Mouse (Mus musculus): Measurements from ENCODE around the gene Vwa8. TPM values are rescaled to one million over a fixed set of nuclear protein-coding genes. Genes with fewer than 3 reads are reported as not detected.
A peak's percentile ranks its signal among the peaks of the same experiment; 100 is the strongest.
"Not testable (repeated sequence)": the region's sequence is repeated elsewhere in the genome, so short reads cannot be mapped to it uniquely, and the experiment has no call there.

The Vwa8 gene
- polyA plus RNA-seq, 1 experiment from 2014 or later, result 14.5 TPM

DNA sequence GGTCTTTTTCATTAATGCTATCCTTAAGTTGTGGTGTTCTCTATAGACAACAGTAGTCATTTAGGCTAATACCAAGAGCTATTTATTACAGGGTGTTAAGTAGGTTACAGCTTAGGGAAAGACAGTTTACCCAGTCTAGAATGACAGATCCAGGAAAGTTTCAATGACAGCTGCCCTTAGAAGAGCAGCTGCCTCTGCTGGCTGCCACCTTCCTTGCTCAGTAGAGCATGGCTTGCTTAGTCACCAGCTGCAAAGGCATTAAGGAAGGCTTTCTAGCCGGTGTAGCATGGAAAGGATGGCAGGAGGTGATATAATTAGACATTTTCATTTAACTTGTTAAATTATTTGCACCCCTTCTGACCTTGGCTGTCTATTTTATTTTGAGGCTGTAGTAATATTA is 123.6 kb downstream of the Vwa8 start:
- no peak overlapping the region for H3K4me2 ChIP-seq
- H3K27me3 ChIP-seq (ENCODE audit: control insufficient read depth, insufficient read depth, low read length), result no peaks in the 10 kb centered on the region
- WGBS (ENCODE audit: insufficient replicate concordance), result 69% methylated on average over 1 of the region's 1 CpGs
- no peaks in the 10 kb centered on the region for H3K36me3 ChIP-seq (ENCODE audit: control insufficient read depth, insufficient read depth, low read length)
- no peak for ATAC-seq (replicated peaks; ENCODE audit: insufficient number of reproducible peaks, low FRiP score, low TSS enrichment)
- H3K4me3 ChIP-seq (ENCODE audit: low read depth, low read length), result no peak overlapping the region
- no peak overlapping the region for H3K27ac ChIP-seq (ENCODE audit: low read depth, low read length)
- no peaks in the 10 kb centered on the region for H3K4me1 ChIP-seq (ENCODE audit: control insufficient read depth, insufficient read depth, low read length)
- no peaks in the 10 kb centered on the region for H3K9me3 ChIP-seq (replicated peaks; ENCODE audit: control insufficient read depth, low read length)
- H3K9ac ChIP-seq (ENCODE audit: low read depth, low read length), result no peak overlapping the region

DNA sequence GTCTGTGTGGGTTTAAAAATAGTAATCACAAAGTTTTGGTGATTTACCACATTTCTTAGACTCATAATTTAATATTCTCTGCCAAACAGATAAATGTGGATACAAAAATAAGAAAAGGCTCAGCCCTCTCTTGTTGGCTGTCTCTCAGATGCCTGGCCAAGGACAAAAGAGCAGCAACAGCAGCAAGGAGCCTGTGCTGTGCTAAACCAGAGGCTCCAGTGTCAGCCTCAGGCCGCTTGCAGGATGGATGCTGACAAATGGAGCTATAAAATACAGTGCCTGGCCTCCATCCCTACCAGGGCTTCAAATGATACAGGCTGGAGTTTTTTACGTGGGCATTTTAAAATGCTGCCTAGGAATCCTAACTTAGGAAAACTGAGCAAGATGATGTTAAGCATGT is 134.3 kb downstream of the Vwa8 start:
- WGBS (ENCODE audit: insufficient replicate concordance), result 53% methylated on average over 2 of the region's 2 CpGs
- H3K27ac ChIP-seq (ENCODE audit: low read depth, low read length), result 0 out of 2 replicates have a peak overlapping the region, but pooled peaks have one; percentile 10
- ATAC-seq (replicated peaks; ENCODE audit: insufficient number of reproducible peaks, low FRiP score, low TSS enrichment), result no peak

GRCm38 (mm10) chr14:78984296-78984695 is 135.4 kb downstream of the Vwa8 start:
- 43% methylated on average over 2 of the region's 2 CpGs for WGBS (ENCODE audit: insufficient replicate concordance)

More for the DNA sequence above, 134.3 kb downstream of the Vwa8 start:
- Histone ChIP-seq H3K36me3 (ENCODE audit: control insufficient read depth, insufficient read depth, low read length) (no peaks in the 10 kb centered on the region), H3K4me3 (ENCODE audit: low read depth, low read length) (no peak overlapping the region), H3K4me2 (no peak overlapping the region), H3K9ac (ENCODE audit: low read depth, low read length) (no peak overlapping the region), H3K9me3 (replicated peaks; ENCODE audit: control insufficient read depth, low read length) (no peaks in the 10 kb centered on the region), H3K27me3 (ENCODE audit: control insufficient read depth, insufficient read depth, low read length) (no peaks in the 10 kb centered on the region), H3K4me1 (ENCODE audit: control insufficient read depth, insufficient read depth, low read length) (peaks cover 13% of the 10 kb centered on the region)

GRCm38 (mm10) chr14:78987543-78987942 is 138.7 kb downstream of the Vwa8 start:
- Histone ChIP-seq H3K27ac (ENCODE audit: low read depth, low read length) (no peak overlapping the region), H3K4me1 (ENCODE audit: control insufficient read depth, insufficient read depth, low read length) (peaks cover 13% of the 10 kb centered on the region), H3K9ac (ENCODE audit: low read depth, low read length) (no peak overlapping the region), H3K27me3 (ENCODE audit: control insufficient read depth, insufficient read depth, low read length) (no peaks in the 10 kb centered on the region), H3K4me2 (no peak overlapping the region), H3K9me3 (replicated peaks; ENCODE audit: control insufficient read depth, low read length) (no peaks in the 10 kb centered on the region), H3K4me3 (ENCODE audit: low read depth, low read length) (no peak overlapping the region), H3K36me3 (ENCODE audit: control insufficient read depth, insufficient read depth, low read length) (no peaks in the 10 kb centered on the region)
- WGBS (ENCODE audit: insufficient replicate concordance), result 87% methylated on average over 8 of the region's 8 CpGs
- ATAC-seq (replicated peaks; ENCODE audit: insufficient number of reproducible peaks, low FRiP score, low TSS enrichment), result no peak

More at GRCm38 (mm10) chr14:78984296-78984695, 135.4 kb downstream of the Vwa8 start:
- Histone ChIP-seq H3K4me2 (no peak overlapping the region), H3K9me3 (replicated peaks; ENCODE audit: control insufficient read depth, low read length) (no peaks in the 10 kb centered on the region), H3K9ac (ENCODE audit: low read depth, low read length) (no peak overlapping the region), H3K4me3 (ENCODE audit: low read depth, low read length) (no peak overlapping the region), H3K4me1 (ENCODE audit: control insufficient read depth, insufficient read depth, low read length) (peaks cover 13% of the 10 kb centered on the region), H3K36me3 (ENCODE audit: control insufficient read depth, insufficient read depth, low read length) (no peaks in the 10 kb centered on the region), H3K27ac (ENCODE audit: low read depth, low read length) (peak overlapping the region; percentile 70), H3K27me3 (ENCODE audit: control insufficient read depth, insufficient read depth, low read length) (no peaks in the 10 kb centered on the region)
- no peak for ATAC-seq (replicated peaks; ENCODE audit: insufficient number of reproducible peaks, low FRiP score, low TSS enrichment)

- no peak overlapping the region for H3K4me3 ChIP-seq (ENCODE audit: low read depth, low read length)
- H3K36me3 ChIP-seq (ENCODE audit: control insufficient read depth, insufficient read depth, low read length), result no peaks in the 10 kb centered on the region
- H3K4me1 ChIP-seq (ENCODE audit: control insufficient read depth, insufficient read depth, low read length), result no peaks in the 10 kb centered on the region
- no peak overlapping the region for H3K27ac ChIP-seq (ENCODE audit: low read depth, low read length)
- no peaks in the 10 kb centered on the region for H3K9me3 ChIP-seq (replicated peaks; ENCODE audit: control insufficient read depth, low read length)
- no peak overlapping the region for H3K9ac ChIP-seq (ENCODE audit: low read depth, low read length)
- H3K27me3 ChIP-seq (ENCODE audit: control insufficient read depth, insufficient read depth, low read length), result no peaks in the 10 kb centered on the region
- no peak overlapping the region for H3K4me2 ChIP-seq
- 64% methylated on average over 4 of the region's 4 CpGs for WGBS (ENCODE audit: insufficient replicate concordance)
- no peak for ATAC-seq (replicated peaks; ENCODE audit: insufficient number of reproducible peaks, low FRiP score, low TSS enrichment)
Observed at GRCm38 (mm10) chr14:78992456-78992855, 143.6 kb downstream of the Vwa8 start.

DNA sequence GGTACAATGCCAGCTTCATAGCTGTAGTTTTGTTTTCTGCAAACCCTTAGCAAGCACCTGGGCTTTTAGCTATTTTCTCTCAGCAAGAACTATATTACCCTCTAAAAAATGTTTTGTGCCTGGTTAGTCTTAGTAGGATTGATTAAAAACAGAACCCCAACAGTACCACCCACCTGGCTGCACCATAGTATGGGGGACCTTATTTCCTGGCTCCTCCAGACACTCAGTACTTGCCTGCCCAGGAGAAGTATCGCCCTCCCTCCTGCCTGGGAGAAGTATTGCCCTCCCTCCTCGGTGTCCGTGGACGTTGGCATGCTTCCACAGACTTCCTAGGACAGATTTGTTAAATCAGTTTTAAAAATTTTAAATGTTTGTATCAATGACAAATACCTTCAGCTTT is 144.7 kb downstream of the Vwa8 start:
- ATAC-seq (replicated peaks; ENCODE audit: insufficient number of reproducible peaks, low FRiP score, low TSS enrichment), result no peak
- WGBS (ENCODE audit: insufficient replicate concordance), result 79% methylated on average over 4 of the region's 4 CpGs
- no peaks in the 10 kb centered on the region for H3K4me1 ChIP-seq (ENCODE audit: control insufficient read depth, insufficient read depth, low read length)
- H3K9ac ChIP-seq (ENCODE audit: low read depth, low read length), result no peak overlapping the region
- no peaks in the 10 kb centered on the region for H3K36me3 ChIP-seq (ENCODE audit: control insufficient read depth, insufficient read depth, low read length)
- H3K4me2 ChIP-seq, result no peak overlapping the region
- no peak overlapping the region for H3K4me3 ChIP-seq (ENCODE audit: low read depth, low read length)
- no peaks in the 10 kb centered on the region for H3K9me3 ChIP-seq (replicated peaks; ENCODE audit: control insufficient read depth, low read length)
- no peak overlapping the region for H3K27ac ChIP-seq (ENCODE audit: low read depth, low read length)
- H3K27me3 ChIP-seq (ENCODE audit: control insufficient read depth, insufficient read depth, low read length), result no peaks in the 10 kb centered on the region

DNA sequence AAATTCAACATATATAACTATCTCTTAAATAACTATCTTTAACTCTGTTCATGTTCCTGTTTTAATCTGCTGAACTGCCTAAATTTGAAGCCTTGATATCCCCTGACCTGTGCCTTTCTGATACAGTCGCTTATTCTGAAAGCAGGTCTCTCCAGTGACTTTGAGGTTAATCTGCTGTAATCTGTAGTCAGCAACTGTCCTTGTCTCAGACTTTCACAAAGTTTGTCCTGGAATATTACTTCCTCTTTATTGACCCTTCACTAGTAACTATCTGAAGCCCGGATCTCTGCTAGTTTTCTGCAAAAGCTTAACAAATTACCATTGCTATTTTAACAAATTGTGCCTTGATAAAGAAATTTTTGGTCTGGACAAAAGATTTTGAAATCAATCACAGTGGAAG is 147.5 kb downstream of the Vwa8 start:
- 86% methylated on average over 2 of the region's 2 CpGs for WGBS (ENCODE audit: insufficient replicate concordance)
- no peak overlapping the region for H3K4me3 ChIP-seq (ENCODE audit: low read depth, low read length)
- no peaks in the 10 kb centered on the region for H3K27me3 ChIP-seq (ENCODE audit: control insufficient read depth, insufficient read depth, low read length)
- H3K27ac ChIP-seq (ENCODE audit: low read depth, low read length), result no peak overlapping the region
- no peak overlapping the region for H3K9ac ChIP-seq (ENCODE audit: low read depth, low read length)
- no peak overlapping the region for H3K4me2 ChIP-seq
- no peaks in the 10 kb centered on the region for H3K36me3 ChIP-seq (ENCODE audit: control insufficient read depth, insufficient read depth, low read length)
- no peak for ATAC-seq (replicated peaks; ENCODE audit: insufficient number of reproducible peaks, low FRiP score, low TSS enrichment)
- H3K4me1 ChIP-seq (ENCODE audit: control insufficient read depth, insufficient read depth, low read length), result no peaks in the 10 kb centered on the region
- H3K9me3 ChIP-seq (replicated peaks; ENCODE audit: control insufficient read depth, low read length), result no peaks in the 10 kb centered on the region

GRCm38 (mm10) chr14:79003576-79003975 is 154.7 kb downstream of the Vwa8 start:
- H3K4me1 ChIP-seq (ENCODE audit: control insufficient read depth, insufficient read depth, low read length), result peaks cover 4% of the 10 kb centered on the region; the same call in 1 of the 2 replicates
- peak overlapping the region; percentile 46; the same call in 1 of the 2 replicates for H3K27ac ChIP-seq (ENCODE audit: low read depth, low read length)
- H3K4me2 ChIP-seq, result no peak overlapping the region
- no peak overlapping the region for H3K4me3 ChIP-seq (ENCODE audit: low read depth, low read length)
- H3K9ac ChIP-seq (ENCODE audit: low read depth, low read length), result no peak overlapping the region
- no peaks in the 10 kb centered on the region for H3K36me3 ChIP-seq (ENCODE audit: control insufficient read depth, insufficient read depth, low read length)
- 39% methylated on average over 1 of the region's 1 CpGs for WGBS (ENCODE audit: insufficient replicate concordance)
- no peaks in the 10 kb centered on the region for H3K9me3 ChIP-seq (replicated peaks; ENCODE audit: control insufficient read depth, low read length)
- H3K27me3 ChIP-seq (ENCODE audit: control insufficient read depth, insufficient read depth, low read length), result no peaks in the 10 kb centered on the region
- no peak for ATAC-seq (replicated peaks; ENCODE audit: insufficient number of reproducible peaks, low FRiP score, low TSS enrichment)

DNA sequence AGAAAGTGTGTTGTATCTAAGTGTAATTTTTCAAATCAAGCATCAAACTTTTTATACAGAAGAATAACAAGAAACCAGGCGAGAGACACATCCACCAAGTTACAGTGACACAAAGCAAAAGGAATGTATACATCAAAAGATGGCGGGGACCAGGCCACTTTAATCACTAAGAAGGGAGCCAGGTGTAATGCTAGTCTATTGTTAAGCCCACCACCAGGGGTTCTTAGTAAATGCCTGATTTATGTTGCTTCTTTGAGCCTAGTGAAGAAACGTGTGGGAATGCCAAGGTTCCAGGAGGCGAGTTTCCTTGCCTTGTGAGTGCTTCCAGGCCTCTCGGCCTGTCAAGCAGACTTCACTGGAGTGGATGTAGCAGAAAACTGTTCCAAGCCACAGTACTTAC is 168.9 kb downstream of the Vwa8 start:
- H3K36me3 ChIP-seq (ENCODE audit: control insufficient read depth, insufficient read depth, low read length); H3K4me1 ChIP-seq (ENCODE audit: control insufficient read depth, insufficient read depth, low read length); H3K27me3 ChIP-seq (ENCODE audit: control insufficient read depth, insufficient read depth, low read length); ATAC-seq (replicated peaks; ENCODE audit: insufficient number of reproducible peaks, low FRiP score, low TSS enrichment); H3K4me3 ChIP-seq (ENCODE audit: low read depth, low read length); H3K9me3 ChIP-seq (replicated peaks; ENCODE audit: control insufficient read depth, low read length); H3K9ac ChIP-seq (ENCODE audit: low read depth, low read length); H3K27ac ChIP-seq (ENCODE audit: low read depth, low read length); H3K4me2 ChIP-seq: not testable (repeated sequence)
- WGBS (ENCODE audit: insufficient replicate concordance), result 81% methylated on average over 5 of the region's 5 CpGs
